Mouse (Mus musculus) forebrain, embryonic 14.5 days (tissue): ENCODE measurements around the gene Foxl2. TPM values are rescaled to one million over a fixed set of nuclear protein-coding genes. Genes with fewer than 3 reads are reported as not detected.
A peak's percentile ranks its signal among the peaks of the same experiment; 100 is the strongest.

Source experiments
- ATAC-seq: fragments of 200-750 bp; cut with Nextera tagmentation; 2 replicates; pipeline ENCODE4 v1.8.0; 2017; ENCODE audit warnings: mild to moderate bottlenecking, moderate library complexity
- DNase-seq: peaks from one replicate; pipeline ENCODE4 v3.0.0-alpha.2; 2015; ENCODE audit warnings: low spot score
- H3K27ac ChIP-seq: fragments of 300-500 bp; sonication (generic); 2 replicates; pipeline ENCODE4 v1.5.1; 2014; ENCODE audit warnings: low read depth, mild to moderate bottlenecking, control low read depth, low read length, moderate library complexity
- H3K27me3 ChIP-seq: fragments of 300-500 bp; sonication (generic); replicated peaks from 2 replicates; pipeline ENCODE4 v1.6.1; 2014; ENCODE audit warnings: low read length, control low read depth, mixed read lengths; ENCODE audit not compliant: control insufficient read depth, insufficient read depth
- H3K36me3 ChIP-seq: fragments of 300-500 bp; sonication (generic); 2 replicates; pipeline ENCODE4 v1.6.1; 2014; ENCODE audit warnings: low read length, control low read depth; ENCODE audit not compliant: control insufficient read depth, insufficient read depth
- H3K4me1 ChIP-seq: fragments of 300-500 bp; sonication (generic); 2 replicates; pipeline ENCODE4 v1.6.1; 2014; ENCODE audit warnings: antibody characterized with exemption, low read length, control low read depth; ENCODE audit not compliant: control insufficient read depth, insufficient read depth
- H3K4me2 ChIP-seq: fragments of 300-500 bp; sonication (generic); 2 replicates; pipeline ENCODE4 v1.6.1; 2014; ENCODE audit warnings: mild to moderate bottlenecking, control low read depth, low read length
- H3K4me3 ChIP-seq: fragments of 300-500 bp; sonication (generic); 2 replicates; pipeline ENCODE4 v1.5.1; 2014; ENCODE audit warnings: low read depth, low read length, control low read depth
- H3K9ac ChIP-seq: fragments of 300-500 bp; sonication (generic); 2 replicates; pipeline ENCODE4 v1.6.1; 2014; ENCODE audit warnings: mild to moderate bottlenecking, low read length, control low read depth, moderate library complexity
- H3K9me3 ChIP-seq: fragments of 300-500 bp; sonication (generic); replicated peaks from 2 replicates; pipeline ENCODE4 v1.6.1; 2016; ENCODE audit warnings: low read length, control low read depth, mixed read lengths; ENCODE audit not compliant: control insufficient read depth
- WGBS: fragments of 180-500 bp; shearing (Covaris S2); extraction: QIAGEN DNeasy Blood & Tissue Kit; methylation state at CpG from one replicate; pipeline ENCODE4 v1.1.7; 2014; 5-methylcytosine and 5-hydroxymethylcytosine counted together
- polyA plus RNA-seq: library from polyadenylated mRNA; unstranded; fragments of >200 nt; fragmentation: Nextera tagmentation; extraction: Ambion mirVana; gene quantifications from 2 replicates; pipeline ENCODE4 v1.2.1, GENCODE M21; 2014

Foxl2 gene
- polyA plus RNA-seq, 1 experiment from 2014 or later: 0.43 TPM

GRCm38 (mm10) chr9:98999881-99000339 lies 44.8 kb downstream of the Foxl2 start:
- H3K4me2 ChIP-seq: no peak overlapping the region
- no peaks in the 10 kb centered on the region for H3K9me3 ChIP-seq
- ATAC-seq (0 out of 2 replicates have a peak, but pooled peaks have one; percentile 34), DNase-seq (peak; percentile 36)
- H3K9ac ChIP-seq: no peak overlapping the region
- H3K4me1 ChIP-seq: no peaks in the 10 kb centered on the region
- H3K27ac ChIP-seq: no peak overlapping the region
- 75% methylated on average over 9 of the region's 9 CpGs for whole genome bisulfite sequencing
- H3K4me3 ChIP-seq: no peak overlapping the region
- no peaks in the 10 kb centered on the region for H3K27me3 ChIP-seq
- peaks cover 43% of the 10 kb centered on the region for H3K36me3 ChIP-seq

GRCm38 (mm10) chr9:99001326-99001725 lies 46.2 kb downstream of the Foxl2 start:
- ATAC-seq: no peak
- Histone ChIP-seq H3K27me3 (no peaks in the 10 kb centered on the region), H3K4me3 (no peak overlapping the region), H3K9me3 (no peaks in the 10 kb centered on the region), H3K4me1 (no peaks in the 10 kb centered on the region), H3K9ac (no peak overlapping the region), H3K27ac (no peak overlapping the region), H3K36me3 (peaks cover 51% of the 10 kb centered on the region), H3K4me2 (no peak overlapping the region)
- DNase-seq: no peak
- WGBS: 90% methylated on average over 6 of the region's 6 CpGs

Other genes with a start within 250 kb of the Foxl2 start
- gene Prr23a1, start 112.8 kb upstream of the Foxl2 start, polyA plus RNA-seq: 0.20 TPM in 1 of 2 replicates, not detected in the other
- not detected in 2 replicates for gene Prr23a2, start 98.8 kb upstream of the Foxl2 start, polyA plus RNA-seq
- not detected in 2 replicates for gene Prr23a3, start 90.5 kb upstream of the Foxl2 start, polyA plus RNA-seq
- gene 7420426K07Rik, start 52.2 kb upstream of the Foxl2 start, polyA plus RNA-seq: not detected in 2 replicates
- gene Faim, start 31.1 kb downstream of the Foxl2 start, polyA plus RNA-seq: 104 and 105 TPM in 2 replicates
- not detected in 2 replicates for gene Gm1123, start 80.4 kb downstream of the Foxl2 start, polyA plus RNA-seq
- gene Pik3cb, start 185.3 kb downstream of the Foxl2 start, polyA plus RNA-seq: 5.0 and 5.2 TPM in 2 replicates